Mouse (Mus musculus) testis, adult 2 months (tissue): ENCODE results near the gene Sf1.

Experiments
- CTCF ChIP-seq: fragments of 200-500 bp; IDR thresholded peaks from 2 replicates; pipeline ENCODE4 v1.5.1; 2012; ENCODE audit warnings: low read depth, mild to moderate bottlenecking, inconsistent platforms, low read length, moderate library complexity; ENCODE audit not compliant: control insufficient read depth, insufficient read depth, insufficient replicate concordance
- POLR2A ChIP-seq: fragments of 200-500 bp; IDR thresholded peaks from 2 replicates; pipeline ENCODE4 v1.6.1; 2012; ENCODE audit warnings: low read depth, mild to moderate bottlenecking, inconsistent platforms, low read length, moderate library complexity; ENCODE audit not compliant: control insufficient read depth

DNA sequence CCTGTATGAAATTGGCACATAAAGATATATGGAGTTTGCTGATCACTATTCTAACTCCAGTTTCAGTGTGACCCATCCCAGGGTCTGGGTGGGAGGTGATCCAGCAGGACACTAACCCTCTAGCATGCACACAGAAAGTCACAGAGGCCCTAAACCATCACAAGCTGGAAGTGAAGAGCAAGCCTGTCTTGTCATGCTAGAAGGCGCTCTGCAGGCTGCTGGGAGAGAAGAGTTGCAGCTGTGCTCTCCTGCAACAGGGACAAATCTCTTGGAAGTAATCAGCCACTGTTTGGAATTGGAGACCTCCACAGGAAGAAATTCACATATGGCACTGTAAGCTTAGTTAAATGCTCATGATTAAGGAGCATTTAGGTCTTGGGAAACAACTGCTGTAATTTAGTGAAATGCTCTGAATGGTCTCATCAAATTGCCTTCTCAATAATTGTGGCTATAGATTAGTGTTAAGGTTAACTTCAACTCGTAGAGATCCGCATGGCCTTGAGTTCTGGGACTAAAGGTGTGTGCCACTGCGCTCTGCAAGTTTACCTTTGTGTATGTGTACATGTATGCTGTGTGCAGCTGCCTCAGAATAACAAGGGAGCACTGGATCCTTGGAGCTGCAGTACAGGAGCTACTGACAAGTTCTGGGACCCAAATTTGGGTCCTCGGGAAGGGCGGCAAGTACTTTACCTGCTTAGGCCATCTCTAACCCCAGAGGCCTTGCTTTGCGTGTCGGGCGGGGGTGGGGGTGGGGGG, 17.1 kb downstream of the Sf1 start:
- no peak for TF ChIP-seq POLR2A
- no peak for TF ChIP-seq CTCF
